Mouse (Mus musculus): ENCODE measurements around the gene Arhgap5. TPM values are rescaled to one million over a fixed set of nuclear protein-coding genes. Genes with fewer than 3 reads are reported as not detected.

The Arhgap5 gene
- polyA plus RNA-seq, 1 experiment from 2014 or later = 55.7 TPM

- Histone ChIP-seq H3K36me3 (ENCODE audit: control insufficient read depth, insufficient read depth, low read length) (no peaks in the 10 kb centered on the region), H3K9ac (ENCODE audit: low read length) (peak overlapping the region; percentile 99), H3K4me2 (peak overlapping the region; percentile 66), H3K27ac (ENCODE audit: low read depth, low read length) (peak overlapping the region; percentile 98), H3K9me3 (ENCODE audit: control insufficient read depth, low read length) (no peaks in the 10 kb centered on the region), H3K4me1 (ENCODE audit: control insufficient read depth, insufficient read depth, low read length) (peaks cover 2% of the 10 kb centered on the region; the same call in 1 of the 2 replicates), H3K27me3 (ENCODE audit: control insufficient read depth, insufficient read depth, low read length) (no peaks in the 10 kb centered on the region), H3K4me3 (ENCODE audit: low read depth, low read length) (peak overlapping the region; percentile 98)
- DNase-seq (ENCODE audit: low spot score, missing footprints) = peak; percentile 97
- peak; percentile 43 for ATAC-seq (ENCODE audit: low FRiP score)
- 1% methylated on average over 64 of the region's 78 CpGs for WGBS
Measured at GRCm38 (mm10) chr12:52504331-52505181, 784 bp downstream of the Arhgap5 start.

DNA sequence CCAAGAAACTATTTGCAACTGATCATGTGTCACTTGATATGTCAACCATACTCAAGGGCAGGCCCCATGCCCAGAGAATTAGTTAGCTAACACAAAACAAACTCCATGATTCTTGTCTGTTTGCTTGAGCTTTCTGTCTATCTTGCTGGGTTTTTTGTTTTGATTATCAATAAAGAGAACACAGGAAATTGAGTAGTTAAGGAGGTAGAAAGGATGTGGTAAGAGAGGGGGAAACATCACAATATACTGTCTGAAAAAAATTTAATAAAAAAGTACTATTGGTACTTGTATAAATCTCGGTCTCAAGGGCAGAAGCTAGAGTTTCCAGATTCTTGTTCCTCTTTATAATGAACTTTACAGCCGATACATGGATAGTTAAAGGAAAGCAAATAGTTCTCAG, 20.9 kb downstream of the Arhgap5 start:
- Histone ChIP-seq H3K27ac (ENCODE audit: low read depth, low read length) (no peak overlapping the region), H3K4me3 (ENCODE audit: low read depth, low read length) (no peak overlapping the region), H3K4me2 (no peak overlapping the region), H3K4me1 (ENCODE audit: control insufficient read depth, insufficient read depth, low read length) (no peaks in the 10 kb centered on the region), H3K9ac (ENCODE audit: low read length) (no peak overlapping the region), H3K9me3 (ENCODE audit: control insufficient read depth, low read length) (no peaks in the 10 kb centered on the region), H3K27me3 (ENCODE audit: control insufficient read depth, insufficient read depth, low read length) (no peaks in the 10 kb centered on the region), H3K36me3 (ENCODE audit: control insufficient read depth, insufficient read depth, low read length) (no peaks in the 10 kb centered on the region)
- ATAC-seq (ENCODE audit: low FRiP score) (no peak), DNase-seq (ENCODE audit: low spot score, missing footprints) (no peak)
- WGBS = 95% methylated on average over 2 of the region's 2 CpGs

DNA sequence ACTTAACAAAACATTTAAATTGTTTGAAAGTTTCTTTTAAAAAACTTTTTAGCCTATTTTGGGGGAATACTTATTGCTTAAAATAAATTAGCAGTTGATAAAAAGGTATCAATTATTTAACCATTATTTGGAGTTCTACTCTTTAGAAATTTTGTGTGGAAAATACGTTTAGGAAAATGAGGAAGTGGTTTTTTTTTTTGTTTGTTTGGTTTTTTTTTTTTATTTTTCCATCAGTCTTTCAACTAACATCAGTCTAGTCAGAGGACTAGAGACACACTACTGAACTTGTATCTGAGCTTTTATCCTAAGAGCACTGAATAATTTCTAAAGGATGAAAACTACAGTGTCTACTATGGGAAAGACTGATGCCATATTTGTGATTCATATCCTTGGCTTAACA, 21.7 kb downstream of the Arhgap5 start:
- 96% methylated on average over 1 of the region's 1 CpGs for WGBS
- DNase-seq (ENCODE audit: low spot score, missing footprints) (no peak), ATAC-seq (ENCODE audit: low FRiP score) (no peak)
- no peaks in the 10 kb centered on the region for H3K36me3 ChIP-seq (ENCODE audit: control insufficient read depth, insufficient read depth, low read length)
- no peak overlapping the region for H3K4me3 ChIP-seq (ENCODE audit: low read depth, low read length)
- H3K27me3 ChIP-seq (ENCODE audit: control insufficient read depth, insufficient read depth, low read length) = no peaks in the 10 kb centered on the region
- no peak overlapping the region for H3K9ac ChIP-seq (ENCODE audit: low read length)
- no peaks in the 10 kb centered on the region for H3K9me3 ChIP-seq (ENCODE audit: control insufficient read depth, low read length)
- H3K27ac ChIP-seq (ENCODE audit: low read depth, low read length) = no peak overlapping the region
- no peaks in the 10 kb centered on the region for H3K4me1 ChIP-seq (ENCODE audit: control insufficient read depth, insufficient read depth, low read length)
- H3K4me2 ChIP-seq = no peak overlapping the region

DNA sequence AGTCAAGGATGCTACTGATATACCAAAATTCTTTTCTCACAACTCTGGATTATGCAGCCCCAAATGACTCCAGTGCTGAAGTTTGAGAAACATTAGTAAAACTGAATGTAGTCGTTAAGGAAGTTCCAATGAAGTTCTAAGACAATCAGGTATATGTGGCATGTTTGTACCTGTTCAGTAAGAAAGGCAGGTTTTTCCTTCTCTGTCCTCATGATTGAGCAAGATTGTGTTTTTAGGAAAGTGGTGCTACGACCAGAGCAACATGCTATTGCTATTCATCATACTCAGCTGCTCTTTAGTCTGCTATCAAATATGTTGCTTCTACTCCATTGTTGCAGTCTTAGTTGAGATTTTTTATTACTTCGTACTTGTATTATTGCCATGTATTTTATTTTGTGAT, 26.0 kb downstream of the Arhgap5 start:
- Histone ChIP-seq H3K36me3 (ENCODE audit: control insufficient read depth, insufficient read depth, low read length) (no peaks in the 10 kb centered on the region), H3K4me3 (ENCODE audit: low read depth, low read length) (no peak overlapping the region), H3K9ac (ENCODE audit: low read length) (no peak overlapping the region), H3K27ac (ENCODE audit: low read depth, low read length) (no peak overlapping the region), H3K9me3 (ENCODE audit: control insufficient read depth, low read length) (no peaks in the 10 kb centered on the region), H3K4me2 (no peak overlapping the region), H3K4me1 (ENCODE audit: control insufficient read depth, insufficient read depth, low read length) (no peaks in the 10 kb centered on the region), H3K27me3 (ENCODE audit: control insufficient read depth, insufficient read depth, low read length) (no peaks in the 10 kb centered on the region)
- 97% methylated on average over 3 of the region's 3 CpGs for WGBS
- DNase-seq (ENCODE audit: low spot score, missing footprints) = no peak
- ATAC-seq (ENCODE audit: low FRiP score) = no peak

DNA sequence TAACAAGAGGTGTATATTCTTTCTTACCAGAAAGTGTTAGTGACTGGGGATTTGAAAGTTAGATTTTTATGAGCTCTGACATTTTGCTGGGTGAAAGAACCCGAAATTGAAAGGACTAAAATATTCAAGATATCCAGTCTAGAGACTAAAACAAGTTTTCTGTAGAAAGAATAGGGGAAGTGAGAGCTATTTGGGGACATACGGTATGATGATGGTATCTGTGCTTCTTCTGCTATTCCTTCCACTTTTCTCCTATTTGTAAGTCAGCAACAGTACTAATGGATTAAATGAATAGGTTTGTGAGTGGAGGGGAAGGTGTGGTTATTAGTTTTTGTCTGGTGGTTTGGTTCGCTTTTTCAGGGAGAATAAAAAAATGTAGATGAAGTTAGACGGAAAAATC, 37.5 kb downstream of the Arhgap5 start:
- no peaks in the 10 kb centered on the region for H3K9me3 ChIP-seq (ENCODE audit: control insufficient read depth, low read length)
- H3K27ac ChIP-seq (ENCODE audit: low read depth, low read length) = no peak overlapping the region
- DNase-seq (ENCODE audit: low spot score, missing footprints) = no peak
- no peak overlapping the region for H3K9ac ChIP-seq (ENCODE audit: low read length)
- H3K4me2 ChIP-seq = no peak overlapping the region
- H3K4me1 ChIP-seq (ENCODE audit: control insufficient read depth, insufficient read depth, low read length) = no peaks in the 10 kb centered on the region
- no peaks in the 10 kb centered on the region for H3K27me3 ChIP-seq (ENCODE audit: control insufficient read depth, insufficient read depth, low read length)
- WGBS = 94% methylated on average over 4 of the region's 4 CpGs
- no peak for ATAC-seq (ENCODE audit: low FRiP score)
- H3K4me3 ChIP-seq (ENCODE audit: low read depth, low read length) = no peak overlapping the region
- no peaks in the 10 kb centered on the region for H3K36me3 ChIP-seq (ENCODE audit: control insufficient read depth, insufficient read depth, low read length)

- Histone ChIP-seq H3K9me3 (ENCODE audit: control insufficient read depth, low read length) (no peaks in the 10 kb centered on the region), H3K9ac (ENCODE audit: low read length) (no peak overlapping the region), H3K4me2 (no peak overlapping the region), H3K27me3 (ENCODE audit: control insufficient read depth, insufficient read depth, low read length) (no peaks in the 10 kb centered on the region), H3K27ac (ENCODE audit: low read depth, low read length) (no peak overlapping the region), H3K4me3 (ENCODE audit: low read depth, low read length) (no peak overlapping the region), H3K4me1 (ENCODE audit: control insufficient read depth, insufficient read depth, low read length) (no peaks in the 10 kb centered on the region), H3K36me3 (ENCODE audit: control insufficient read depth, insufficient read depth, low read length) (no peaks in the 10 kb centered on the region)
- 93% methylated on average over 3 of the region's 3 CpGs for WGBS
- DNase-seq (ENCODE audit: low spot score, missing footprints) (no peak), ATAC-seq (ENCODE audit: low FRiP score) (no peak)
Measured at GRCm38 (mm10) chr12:52544532-52544931, 40.8 kb downstream of the Arhgap5 start.

- Histone ChIP-seq H3K9me3 (ENCODE audit: control insufficient read depth, low read length) (no peaks in the 10 kb centered on the region), H3K4me2 (no peak overlapping the region), H3K4me1 (ENCODE audit: control insufficient read depth, insufficient read depth, low read length) (no peaks in the 10 kb centered on the region), H3K27ac (ENCODE audit: low read depth, low read length) (no peak overlapping the region), H3K4me3 (ENCODE audit: low read depth, low read length) (no peak overlapping the region), H3K36me3 (ENCODE audit: control insufficient read depth, insufficient read depth, low read length) (no peaks in the 10 kb centered on the region), H3K9ac (ENCODE audit: low read length) (no peak overlapping the region), H3K27me3 (ENCODE audit: control insufficient read depth, insufficient read depth, low read length) (no peaks in the 10 kb centered on the region)
- no peak for ATAC-seq (ENCODE audit: low FRiP score)
- DNase-seq (ENCODE audit: low spot score, missing footprints) = no peak
- 94% methylated on average over 2 of the region's 2 CpGs for whole genome bisulfite sequencing
Measured at GRCm38 (mm10) chr12:52552085-52552484, 48.3 kb downstream of the Arhgap5 start.

DNA sequence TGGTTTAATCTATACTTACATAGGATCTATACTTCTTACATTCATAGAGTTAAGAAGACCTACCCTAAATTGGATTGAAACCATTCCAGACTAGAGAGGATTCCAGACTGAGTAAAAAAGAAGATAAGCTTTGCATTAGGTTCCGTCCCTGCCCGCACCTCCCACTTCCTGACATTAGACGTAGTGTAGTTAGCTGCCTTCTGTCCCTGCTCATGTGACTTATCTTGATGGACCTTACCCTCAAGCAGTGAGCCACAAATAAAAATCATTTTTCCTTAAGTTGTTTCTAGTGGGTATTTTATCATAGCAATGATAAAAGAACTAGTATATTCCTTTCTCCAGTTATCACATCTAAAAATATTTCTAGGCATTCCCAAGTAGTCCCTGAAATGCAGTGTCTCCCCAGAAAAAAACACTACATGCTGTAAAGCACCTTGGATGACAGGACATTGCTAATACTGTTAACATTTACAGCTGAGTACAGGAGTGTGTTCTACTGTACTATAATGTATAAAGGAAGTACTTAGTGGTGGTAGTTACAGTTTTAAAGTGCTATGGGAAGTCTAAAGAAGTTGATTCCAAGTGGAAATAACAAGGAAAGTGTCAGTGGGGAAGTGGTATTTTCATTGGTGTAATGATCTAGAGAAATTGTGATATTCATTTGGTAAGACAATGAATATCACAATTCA, 51.6 kb downstream of the Arhgap5 start:
- Histone ChIP-seq H3K4me1 (ENCODE audit: control insufficient read depth, insufficient read depth, low read length) (no peaks in the 10 kb centered on the region), H3K9ac (ENCODE audit: low read length) (no peak overlapping the region), H3K36me3 (ENCODE audit: control insufficient read depth, insufficient read depth, low read length) (no peaks in the 10 kb centered on the region), H3K27me3 (ENCODE audit: control insufficient read depth, insufficient read depth, low read length) (no peaks in the 10 kb centered on the region), H3K9me3 (ENCODE audit: control insufficient read depth, low read length) (no peaks in the 10 kb centered on the region), H3K27ac (ENCODE audit: low read depth, low read length) (no peak overlapping the region), H3K4me2 (no peak overlapping the region), H3K4me3 (ENCODE audit: low read depth, low read length) (no peak overlapping the region)
- DNase-seq (ENCODE audit: low spot score, missing footprints) = no peak
- WGBS = 81% methylated on average over 3 of the region's 3 CpGs
- ATAC-seq (ENCODE audit: low FRiP score) = no peak

DNA sequence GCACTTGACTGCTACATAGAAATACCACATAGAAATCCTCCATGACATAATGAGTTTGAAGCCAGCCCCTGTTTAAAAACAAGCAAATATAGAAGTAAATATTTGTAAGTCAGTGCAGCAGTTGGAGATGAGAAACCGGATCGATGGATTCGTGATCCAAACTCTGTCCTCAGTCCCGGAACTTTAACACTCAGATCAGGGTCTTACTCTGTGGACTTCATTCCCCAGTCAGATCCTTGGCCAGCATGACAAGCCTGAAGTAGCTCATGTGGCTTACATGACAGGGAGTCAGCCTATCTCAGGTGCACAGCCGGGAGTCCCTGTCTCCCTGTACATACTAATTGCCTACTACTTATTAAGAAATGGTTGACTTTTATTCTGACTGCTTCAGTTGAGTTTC, 61.9 kb downstream of the Arhgap5 start:
- H3K4me1 ChIP-seq (ENCODE audit: control insufficient read depth, insufficient read depth, low read length) = no peaks in the 10 kb centered on the region
- H3K9me3 ChIP-seq (ENCODE audit: control insufficient read depth, low read length) = no peaks in the 10 kb centered on the region
- ATAC-seq (ENCODE audit: low FRiP score) (no peak), DNase-seq (ENCODE audit: low spot score, missing footprints) (no peak)
- WGBS = 98% methylated on average over 5 of the region's 5 CpGs
- no peaks in the 10 kb centered on the region for H3K36me3 ChIP-seq (ENCODE audit: control insufficient read depth, insufficient read depth, low read length)
- no peak overlapping the region for H3K9ac ChIP-seq (ENCODE audit: low read length)
- H3K27me3 ChIP-seq (ENCODE audit: control insufficient read depth, insufficient read depth, low read length) = no peaks in the 10 kb centered on the region
- H3K4me3 ChIP-seq (ENCODE audit: low read depth, low read length) = no peak overlapping the region
- no peak overlapping the region for H3K4me2 ChIP-seq
- H3K27ac ChIP-seq (ENCODE audit: low read depth, low read length) = no peak overlapping the region
